Mouse (Mus musculus) heart, postnatal 0 days (tissue): ENCODE results near the gene Zfp213.
"Not testable (repeated sequence)": the region's sequence is repeated elsewhere in the genome, so short reads cannot be mapped to it uniquely, and the experiment has no call there.

Source experiments
- CTCF ChIP-seq: IDR thresholded peaks from 2 replicates; pipeline ENCODE4 v1.5.1; 2016; ENCODE audit warnings: antibody characterized with exemption, control low read depth, low read depth
- EP300 ChIP-seq: IDR thresholded peaks from 2 replicates; pipeline ENCODE4 v1.6.1; 2016; ENCODE audit warnings: antibody characterized with exemption, low read depth

DNA sequence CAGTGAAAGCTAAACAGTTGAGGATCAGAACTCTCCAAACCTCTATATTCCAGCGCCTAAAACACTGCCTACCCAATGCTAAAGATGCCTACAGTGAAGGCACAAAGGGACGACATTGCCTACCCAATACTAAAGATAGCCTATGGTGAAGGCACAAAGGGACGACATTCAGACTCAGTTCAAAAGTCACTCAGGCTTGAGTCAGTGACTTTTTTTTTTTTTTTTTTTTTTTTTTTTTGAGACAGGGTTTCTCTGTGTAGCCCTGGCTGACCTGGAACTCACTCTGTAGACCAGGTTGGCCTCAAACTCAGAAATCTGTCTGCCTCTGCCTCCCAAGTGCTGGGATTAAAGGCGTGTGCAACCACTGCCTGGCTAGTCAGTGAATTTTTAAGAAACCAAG, 31.1 kb upstream of the Zfp213 start:
- not testable (repeated sequence) for TF ChIP-seq EP300, CTCF
